Mouse (Mus musculus) heart, embryonic 11.5 days (tissue): ENCODE data around the gene Grtp1. TPM values are rescaled to one million over a fixed set of nuclear protein-coding genes. Genes with fewer than 3 reads are reported as not detected.

Experiments used
- ATAC-seq: fragments of 200-750 bp; cut with Nextera tagmentation; replicated peaks from 2 replicates; pipeline ENCODE4 v1.8.0; 2017; ENCODE audit warnings: moderate library complexity; ENCODE audit not compliant: insufficient number of reproducible peaks, low FRiP score, low TSS enrichment
- H3K27ac ChIP-seq: fragments of 300-500 bp; sonication (generic); 2 replicates; pipeline ENCODE4 v1.5.1; 2014; ENCODE audit warnings: mild to moderate bottlenecking, low read depth, low read length
- H3K27me3 ChIP-seq: fragments of 300-500 bp; sonication (generic); 2 replicates; pipeline ENCODE4 v1.6.1; 2014; ENCODE audit warnings: mild to moderate bottlenecking, low read length, mixed read lengths; ENCODE audit not compliant: control insufficient read depth, insufficient read depth
- H3K36me3 ChIP-seq: fragments of 300-500 bp; sonication (generic); 2 replicates; pipeline ENCODE4 v1.6.1; 2014; ENCODE audit warnings: mild to moderate bottlenecking, low read length, moderate library complexity, mixed read lengths; ENCODE audit not compliant: control insufficient read depth, insufficient read depth
- H3K4me1 ChIP-seq: fragments of 300-500 bp; sonication (generic); 2 replicates; pipeline ENCODE4 v1.6.1; 2014; ENCODE audit warnings: low read length; ENCODE audit not compliant: control insufficient read depth, insufficient read depth
- H3K4me2 ChIP-seq: fragments of 300-500 bp; sonication (generic); 2 replicates; pipeline ENCODE4 v1.6.1; 2014; ENCODE audit warnings: mild to moderate bottlenecking, moderate library complexity
- H3K4me3 ChIP-seq: fragments of 300-500 bp; sonication (generic); 2 replicates; pipeline ENCODE4 v1.5.1; 2014; ENCODE audit warnings: low read depth, low read length
- H3K9ac ChIP-seq: fragments of 300-500 bp; sonication (generic); 2 replicates; pipeline ENCODE4 v1.6.1; 2014; ENCODE audit warnings: mild to moderate bottlenecking, low read depth, low read length, moderate library complexity
- H3K9me3 ChIP-seq: fragments of 300-500 bp; sonication (generic); replicated peaks from 2 replicates; pipeline ENCODE4 v1.6.1; 2016; ENCODE audit warnings: low read length; ENCODE audit not compliant: control insufficient read depth
- WGBS: fragments of 180-500 bp; shearing (Covaris S2); extraction: QIAGEN DNeasy Blood & Tissue Kit; methylation state at CpG from one replicate; pipeline ENCODE4 v1.1.7; 2014; ENCODE audit not compliant: insufficient replicate concordance; 5-methylcytosine and 5-hydroxymethylcytosine counted together
- polyA plus RNA-seq: library from polyadenylated mRNA; unstranded; fragments of >200 nt; fragmentation: Nextera tagmentation; extraction: Ambion mirVana; gene quantifications from 2 replicates; pipeline ENCODE4 v1.2.1, GENCODE M21; 2014

Grtp1 gene
- polyA plus RNA-seq, 1 experiment from 2014 or later: 28.2 TPM

DNA sequence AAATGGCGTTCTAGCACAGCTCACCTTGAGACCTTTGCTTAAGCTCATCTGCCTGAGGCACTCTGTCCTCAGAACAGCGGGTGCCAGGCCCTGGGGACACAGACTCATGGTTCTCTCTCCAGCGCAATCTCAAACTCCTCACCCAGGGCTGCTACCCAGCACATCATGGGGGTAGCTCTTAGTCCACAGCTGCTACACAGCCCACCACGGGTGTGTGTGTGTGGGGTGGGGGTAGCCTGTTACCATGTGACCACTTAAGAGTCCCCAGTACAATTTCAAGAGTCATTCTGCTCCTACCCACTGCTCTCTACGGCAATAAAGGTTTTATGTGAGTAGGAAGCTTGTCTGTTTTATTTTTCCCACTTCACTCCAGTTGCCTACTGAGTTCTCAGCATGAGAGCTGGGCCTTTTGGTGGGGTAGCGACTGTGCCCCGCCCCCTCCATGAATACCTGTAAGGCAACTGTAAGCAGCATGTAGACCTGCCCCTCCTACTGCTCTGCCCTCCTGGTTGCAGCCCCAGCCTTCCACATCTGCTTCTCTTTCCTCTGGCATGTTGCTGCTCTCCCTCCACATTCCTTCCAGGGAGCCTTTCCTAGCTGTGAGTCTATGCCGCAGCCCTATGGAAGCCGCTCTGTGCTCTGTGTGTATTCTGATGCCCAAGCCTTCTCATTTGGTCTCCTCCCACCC, 28.6 kb upstream of the Grtp1 start:
- no peaks in the 10 kb centered on the region; the same call in 1 of the 2 replicates for H3K36me3 ChIP-seq
- no peak overlapping the region for H3K9ac ChIP-seq
- H3K27ac ChIP-seq: peak overlapping the region; percentile 11
- no peak for ATAC-seq
- no peak overlapping the region for H3K4me2 ChIP-seq
- peaks cover 29% of the 10 kb centered on the region for H3K4me1 ChIP-seq
- no peaks in the 10 kb centered on the region for H3K9me3 ChIP-seq
- no peak overlapping the region for H3K4me3 ChIP-seq
- WGBS: 39% methylated on average over 9 of the region's 9 CpGs
- no peaks in the 10 kb centered on the region; the same call in 1 of the 2 replicates for H3K27me3 ChIP-seq

DNA sequence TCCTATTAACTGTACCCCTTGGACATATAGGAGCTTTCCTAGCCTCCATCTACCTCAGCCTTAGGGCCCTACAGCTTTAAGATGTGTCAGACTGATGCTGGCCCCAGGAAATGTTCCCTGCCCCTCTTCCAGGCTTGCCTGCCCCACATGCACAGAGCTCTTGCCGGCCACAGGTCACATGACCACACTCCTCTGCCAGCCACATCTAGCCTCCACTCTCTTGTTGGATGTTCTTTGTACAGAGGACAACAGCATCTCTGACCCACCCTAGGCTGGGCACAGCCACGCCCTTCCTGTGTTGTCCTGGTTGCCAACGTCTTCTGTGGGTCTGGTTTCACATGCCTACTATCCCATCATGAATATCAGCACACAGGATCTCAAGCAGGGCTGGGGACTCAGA, 26.8 kb upstream of the Grtp1 start:
- H3K36me3 ChIP-seq: no peaks in the 10 kb centered on the region; the same call in none of the 2 replicates
- no peaks in the 10 kb centered on the region; the same call in 1 of the 2 replicates for H3K27me3 ChIP-seq
- ATAC-seq: no peak
- 0 out of 2 replicates have a peak overlapping the region, but pooled peaks have one; percentile 20 for H3K4me2 ChIP-seq
- WGBS: 54% methylated on average over 3 of the region's 3 CpGs
- H3K27ac ChIP-seq: peak overlapping the region; percentile 70; the same call in 1 of the 2 replicates
- H3K9me3 ChIP-seq: no peaks in the 10 kb centered on the region
- H3K9ac ChIP-seq: 0 out of 2 replicates have a peak overlapping the region, but pooled peaks have one; percentile 1
- H3K4me1 ChIP-seq: peaks cover 29% of the 10 kb centered on the region
- no peak overlapping the region for H3K4me3 ChIP-seq

DNA sequence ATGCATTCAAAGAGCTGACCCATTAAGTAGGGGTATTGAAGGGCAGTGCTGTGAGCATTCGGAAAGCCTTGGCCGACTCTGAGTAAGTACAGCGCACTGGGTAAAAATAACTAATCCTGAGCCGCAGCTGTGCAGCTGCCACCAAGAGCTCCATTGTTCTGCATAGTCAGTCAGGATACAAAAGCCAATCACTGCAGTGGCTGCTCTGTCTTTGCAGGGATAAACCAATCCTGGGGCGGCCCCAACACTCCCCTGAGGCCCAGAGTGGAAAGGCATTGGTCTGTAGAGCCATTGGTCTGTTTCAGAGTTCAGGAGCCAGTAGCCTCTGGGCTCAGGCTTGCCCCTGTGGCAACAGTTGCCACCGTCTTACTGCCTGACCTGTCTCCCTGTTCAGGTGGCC, 25.9 kb upstream of the Grtp1 start:
- ATAC-seq: no peak; the same call in 1 of the 2 replicates
- no peaks in the 10 kb centered on the region; the same call in none of the 2 replicates for H3K36me3 ChIP-seq
- no peak overlapping the region for H3K4me3 ChIP-seq
- H3K4me2 ChIP-seq: no peak overlapping the region; the same call in 1 of the 2 replicates
- no peaks in the 10 kb centered on the region; the same call in 1 of the 2 replicates for H3K27me3 ChIP-seq
- no peaks in the 10 kb centered on the region for H3K9me3 ChIP-seq
- H3K27ac ChIP-seq: peak overlapping the region; percentile 70
- H3K9ac ChIP-seq: 0 out of 2 replicates have a peak overlapping the region, but pooled peaks have one; percentile 1
- peaks cover 29% of the 10 kb centered on the region for H3K4me1 ChIP-seq
- 46% methylated on average over 6 of the region's 6 CpGs for WGBS

DNA sequence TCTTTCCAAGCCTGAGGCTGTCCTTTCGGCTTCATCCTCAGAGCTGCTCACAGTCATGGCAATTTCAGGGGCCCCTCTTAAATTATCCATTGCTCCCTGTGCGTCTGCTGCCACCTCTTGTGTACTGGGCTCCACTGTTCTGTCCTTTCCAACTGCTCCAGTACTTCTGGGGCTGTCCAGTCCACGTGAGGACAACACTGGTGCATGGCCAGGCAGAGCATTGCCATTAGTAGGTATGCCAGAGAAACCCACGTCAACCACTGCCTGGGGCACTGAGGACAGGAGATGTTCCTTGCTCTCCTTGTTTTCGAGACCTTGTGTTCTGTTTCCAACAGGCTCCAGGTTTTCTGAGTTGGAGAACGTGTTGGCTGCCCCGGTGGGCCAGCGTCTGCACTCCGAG, 24.0 kb upstream of the Grtp1 start:
- no peak for ATAC-seq

DNA sequence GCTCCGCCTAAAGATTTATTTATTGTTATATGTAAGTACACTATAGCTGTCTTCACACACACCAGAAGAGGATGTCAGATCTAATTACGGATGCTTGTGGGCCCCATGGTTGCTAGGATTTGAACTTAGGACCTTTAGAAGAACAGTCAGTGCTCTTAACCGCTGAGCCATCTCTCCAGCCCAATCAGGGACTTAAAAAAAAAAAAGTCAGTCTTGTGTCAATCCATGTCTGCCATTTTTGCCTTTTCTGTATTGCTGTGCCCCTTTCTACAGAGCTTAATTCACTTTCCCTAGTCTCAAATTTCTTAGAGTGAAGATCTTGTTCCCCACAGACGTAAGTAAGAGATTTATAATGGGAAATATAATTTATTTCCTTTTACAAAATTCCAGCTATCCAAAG, 18.0 kb upstream of the Grtp1 start:
- peaks cover 3% of the 10 kb centered on the region; the same call in 1 of the 2 replicates for H3K36me3 ChIP-seq
- no peak for ATAC-seq
- H3K27ac ChIP-seq: no peak overlapping the region
- no peak overlapping the region for H3K9ac ChIP-seq
- H3K4me1 ChIP-seq: peaks cover 10% of the 10 kb centered on the region
- no peak overlapping the region for H3K4me2 ChIP-seq
- no peaks in the 10 kb centered on the region for H3K9me3 ChIP-seq
- 84% methylated on average over 4 of the region's 4 CpGs for WGBS
- no peak overlapping the region for H3K4me3 ChIP-seq
- no peaks in the 10 kb centered on the region for H3K27me3 ChIP-seq

More for the DNA sequence above, 24.0 kb upstream of the Grtp1 start:
- Histone ChIP-seq H3K4me3 (no peak overlapping the region), H3K9me3 (no peaks in the 10 kb centered on the region), H3K36me3 (peaks cover 3% of the 10 kb centered on the region), H3K27me3 (no peaks in the 10 kb centered on the region; the same call in 1 of the 2 replicates), H3K27ac (no peak overlapping the region), H3K4me1 (peaks cover 18% of the 10 kb centered on the region), H3K4me2 (no peak overlapping the region), H3K9ac (no peak overlapping the region)
- 77% methylated on average over 9 of the region's 9 CpGs for WGBS

DNA sequence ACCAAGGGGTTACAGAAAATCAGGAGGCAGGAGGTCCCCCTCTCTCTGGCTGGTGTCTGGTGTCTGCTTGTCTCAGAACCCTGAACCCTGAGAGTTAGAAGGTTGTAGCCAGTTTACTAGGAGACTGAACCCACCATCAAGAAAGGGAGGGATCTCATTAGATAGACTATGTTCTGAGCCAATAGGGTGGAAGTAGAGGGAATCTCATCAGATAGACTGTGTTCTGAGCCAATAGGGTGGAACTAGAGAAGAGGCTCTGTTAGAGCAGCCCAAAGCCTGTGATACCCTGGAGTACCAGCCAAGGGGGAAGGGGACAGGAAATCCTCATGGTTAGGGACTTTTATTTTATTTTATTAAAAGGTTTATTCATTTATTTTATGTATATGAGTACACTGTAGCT, 17.6 kb upstream of the Grtp1 start:
- no peak for ATAC-seq

DNA sequence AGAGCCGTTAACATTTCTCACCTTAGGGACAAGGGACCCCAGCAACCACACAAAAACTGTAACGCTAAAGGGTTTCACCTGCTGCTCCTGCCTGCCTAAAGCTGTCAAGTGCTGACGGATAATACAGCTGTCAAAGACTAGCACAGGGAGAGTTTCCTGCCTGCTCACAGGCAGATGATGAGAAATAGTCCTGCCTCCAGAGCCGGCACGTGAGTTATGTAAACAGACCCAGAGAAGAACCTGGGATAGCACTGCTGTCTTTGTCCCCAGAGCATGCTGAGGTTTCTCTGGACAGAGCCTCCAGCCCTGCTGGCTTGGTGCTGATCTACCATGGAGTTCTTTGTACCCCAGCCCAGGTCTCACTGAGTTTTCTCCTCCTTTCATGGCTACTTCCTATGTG, 16.7 kb upstream of the Grtp1 start:
- peak overlapping the region; percentile 50; the same call in 1 of the 2 replicates for H3K27ac ChIP-seq
- 30% methylated on average over 5 of the region's 5 CpGs for WGBS

More for the DNA sequence above, 17.6 kb upstream of the Grtp1 start:
- H3K27ac ChIP-seq: no peak overlapping the region
- 0 out of 2 replicates have a peak, but pooled peaks cover 3% of the 10 kb centered on the region for H3K36me3 ChIP-seq
- no peak overlapping the region for H3K4me3 ChIP-seq
- no peaks in the 10 kb centered on the region for H3K9me3 ChIP-seq
- no peaks in the 10 kb centered on the region for H3K27me3 ChIP-seq
- no peak overlapping the region for H3K9ac ChIP-seq
- no peak overlapping the region for H3K4me2 ChIP-seq
- peaks cover 15% of the 10 kb centered on the region for H3K4me1 ChIP-seq

DNA sequence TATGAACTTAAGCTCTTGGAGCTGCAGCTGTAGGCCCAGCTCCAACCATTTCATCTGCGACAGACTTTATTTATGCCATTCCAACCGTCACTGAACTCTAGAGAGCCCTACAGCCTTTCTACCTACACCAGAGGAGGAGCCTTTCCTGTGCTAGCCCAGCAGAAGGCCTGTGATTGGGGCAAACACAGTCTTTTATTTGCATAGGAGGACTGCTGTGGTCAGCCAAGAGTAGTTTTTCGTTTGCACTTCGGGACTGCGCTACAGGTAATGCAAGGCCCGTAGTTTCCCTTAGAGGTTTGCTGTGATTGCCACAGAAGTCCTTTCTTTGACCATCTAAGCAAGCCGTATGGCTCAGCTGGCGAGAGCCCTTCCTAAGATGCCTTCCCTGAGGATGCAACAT, 16.0 kb upstream of the Grtp1 start:
- no peak for ATAC-seq
- Histone ChIP-seq H3K9me3 (no peaks in the 10 kb centered on the region), H3K27ac (peak overlapping the region; percentile 37), H3K36me3 (0 out of 2 replicates have a peak, but pooled peaks cover 3% of the 10 kb centered on the region), H3K4me1 (peaks cover 15% of the 10 kb centered on the region), H3K4me2 (no peak overlapping the region), H3K27me3 (no peaks in the 10 kb centered on the region), H3K9ac (no peak overlapping the region), H3K4me3 (no peak overlapping the region)
- WGBS: 65% methylated on average over 8 of the region's 8 CpGs

More for the DNA sequence above, 16.7 kb upstream of the Grtp1 start:
- Histone ChIP-seq H3K4me3 (no peak overlapping the region), H3K36me3 (0 out of 2 replicates have a peak, but pooled peaks cover 3% of the 10 kb centered on the region), H3K4me1 (peaks cover 15% of the 10 kb centered on the region), H3K27me3 (no peaks in the 10 kb centered on the region), H3K9ac (0 out of 2 replicates have a peak overlapping the region, but pooled peaks have one; percentile 10), H3K4me2 (no peak overlapping the region), H3K9me3 (no peaks in the 10 kb centered on the region)
- no peak for ATAC-seq
